Mouse (Mus musculus) heart, embryonic 13.5 days (tissue): ENCODE data around the gene Ppm1h. TPM values are rescaled to one million over a fixed set of nuclear protein-coding genes. Genes with fewer than 3 reads are reported as not detected.

Experiments used
- ATAC-seq: fragments of 200-750 bp; cut with Nextera tagmentation; 2 replicates; pipeline ENCODE4 v1.8.0; 2017; ENCODE audit warnings: moderate TSS enrichment; ENCODE audit not compliant: insufficient number of reproducible peaks, low FRiP score, low TSS enrichment; ENCODE audit errors: extremely low read depth
- H3K27ac ChIP-seq: fragments of 300-500 bp; sonication (generic); replicated peaks from 2 replicates; pipeline ENCODE4 v1.5.1; 2015; ENCODE audit warnings: moderate library complexity, mild to moderate bottlenecking, inconsistent platforms
- H3K27me3 ChIP-seq: fragments of 300-500 bp; sonication (generic); replicated peaks from 2 replicates; pipeline ENCODE4 v1.6.1; 2015; ENCODE audit warnings: mild to moderate bottlenecking, inconsistent platforms
- H3K36me3 ChIP-seq: fragments of 300-500 bp; sonication (generic); 2 replicates; pipeline ENCODE4 v1.6.1; 2015; ENCODE audit warnings: mild to moderate bottlenecking, inconsistent platforms
- H3K4me1 ChIP-seq: fragments of 300-500 bp; sonication (generic); 2 replicates; pipeline ENCODE4 v1.6.1; 2015; ENCODE audit warnings: inconsistent platforms
- H3K4me2 ChIP-seq: fragments of 300-500 bp; sonication (generic); 2 replicates; pipeline ENCODE4 v1.6.1; 2015; ENCODE audit warnings: inconsistent platforms, mild to moderate bottlenecking, moderate library complexity
- H3K4me3 ChIP-seq: fragments of 300-500 bp; sonication (generic); 2 replicates; pipeline ENCODE4 v1.5.1; 2015; ENCODE audit warnings: moderate library complexity, mild to moderate bottlenecking, inconsistent platforms
- H3K9ac ChIP-seq: fragments of 300-500 bp; sonication (generic); 2 replicates; pipeline ENCODE4 v1.6.1; 2015; ENCODE audit warnings: inconsistent platforms, mild to moderate bottlenecking, moderate library complexity
- H3K9me3 ChIP-seq: fragments of 300-500 bp; sonication (generic); 2 replicates; pipeline ENCODE4 v1.6.1; 2016; ENCODE audit warnings: inconsistent platforms
- WGBS: fragments of 180-500 bp; shearing (Covaris S2); methylation state at CpG from one replicate; pipeline ENCODE4 v1.1.7; 2015; ENCODE audit warnings: mixed read lengths; 5-methylcytosine and 5-hydroxymethylcytosine counted together
- polyA plus RNA-seq: library from polyadenylated mRNA; unstranded; fragments of >200 nt; fragmentation: Nextera tagmentation; extraction: Ambion mirVana; gene quantifications from 2 replicates; pipeline ENCODE4 v1.2.1, GENCODE M21; 2015

Ppm1h gene
- polyA plus RNA-seq, 1 experiment from 2014 or later = 3.9 TPM

GRCm38 (mm10) chr10:122747151-122747925, 68.8 kb downstream of the Ppm1h start:
- no peak overlapping the region for H3K4me2 ChIP-seq
- no peaks in the 10 kb centered on the region for H3K27me3 ChIP-seq
- no peaks in the 10 kb centered on the region for H3K36me3 ChIP-seq
- H3K4me3 ChIP-seq = no peak overlapping the region
- H3K27ac ChIP-seq = no peak overlapping the region
- WGBS = 80% methylated on average over 11 of the region's 11 CpGs
- H3K9ac ChIP-seq = no peak overlapping the region
- no peak for ATAC-seq
- peaks cover 4% of the 10 kb centered on the region for H3K9me3 ChIP-seq
- H3K4me1 ChIP-seq = peaks cover 5% of the 10 kb centered on the region

- H3K9ac ChIP-seq = no peak overlapping the region
- no peaks in the 10 kb centered on the region for H3K27me3 ChIP-seq
- no peak overlapping the region for H3K4me2 ChIP-seq
- no peaks in the 10 kb centered on the region for H3K36me3 ChIP-seq
- peaks cover 16% of the 10 kb centered on the region for H3K4me1 ChIP-seq
- WGBS = 73% methylated on average over 4 of the region's 4 CpGs
- no peak for ATAC-seq
- H3K4me3 ChIP-seq = no peak overlapping the region
- H3K9me3 ChIP-seq = peaks cover 4% of the 10 kb centered on the region
- no peak overlapping the region for H3K27ac ChIP-seq
Measured at GRCm38 (mm10) chr10:122748361-122748951, 69.9 kb downstream of the Ppm1h start.

GRCm38 (mm10) chr10:122749071-122749470, 70.5 kb downstream of the Ppm1h start:
- no peak overlapping the region for H3K27ac ChIP-seq
- H3K4me3 ChIP-seq = no peak overlapping the region
- peaks cover 22% of the 10 kb centered on the region for H3K4me1 ChIP-seq
- no peak overlapping the region for H3K4me2 ChIP-seq
- no peaks in the 10 kb centered on the region for H3K27me3 ChIP-seq
- ATAC-seq = no peak
- 78% methylated on average over 12 of the region's 12 CpGs for WGBS
- no peak overlapping the region for H3K9ac ChIP-seq
- no peaks in the 10 kb centered on the region for H3K36me3 ChIP-seq
- H3K9me3 ChIP-seq = peaks cover 4% of the 10 kb centered on the region

- H3K4me1 ChIP-seq = peaks cover 22% of the 10 kb centered on the region
- no peaks in the 10 kb centered on the region for H3K36me3 ChIP-seq
- no peak overlapping the region for H3K4me2 ChIP-seq
- 69% methylated on average over 7 of the region's 7 CpGs for WGBS
- no peak for ATAC-seq
- peaks cover 4% of the 10 kb centered on the region for H3K9me3 ChIP-seq
- no peak overlapping the region for H3K27ac ChIP-seq
- no peak overlapping the region for H3K4me3 ChIP-seq
- no peak overlapping the region for H3K9ac ChIP-seq
- no peaks in the 10 kb centered on the region for H3K27me3 ChIP-seq
Measured at GRCm38 (mm10) chr10:122749876-122750275, 71.3 kb downstream of the Ppm1h start.

GRCm38 (mm10) chr10:122752950-122753923, 74.7 kb downstream of the Ppm1h start:
- Histone ChIP-seq H3K27me3 (no peaks in the 10 kb centered on the region), H3K4me1 (peaks cover 26% of the 10 kb centered on the region), H3K4me2 (peak overlapping the region; percentile 44), H3K9me3 (peaks cover 4% of the 10 kb centered on the region), H3K4me3 (no peak overlapping the region), H3K36me3 (no peaks in the 10 kb centered on the region), H3K27ac (peak overlapping the region; percentile 24), H3K9ac (no peak overlapping the region)
- no peak for ATAC-seq
- WGBS = 43% methylated on average over 17 of the region's 17 CpGs

- no peaks in the 10 kb centered on the region for H3K36me3 ChIP-seq
- peaks cover 23% of the 10 kb centered on the region for H3K4me1 ChIP-seq
- no peak overlapping the region for H3K4me3 ChIP-seq
- WGBS = 49% methylated on average over 2 of the region's 2 CpGs
- no peak for ATAC-seq
- H3K9me3 ChIP-seq = peaks cover 4% of the 10 kb centered on the region
- peak overlapping the region; percentile 44 for H3K4me2 ChIP-seq
- no peak overlapping the region for H3K9ac ChIP-seq
- peak overlapping the region; percentile 24; the same call in 1 of the 2 replicates for H3K27ac ChIP-seq
- H3K27me3 ChIP-seq = no peaks in the 10 kb centered on the region
Measured at GRCm38 (mm10) chr10:122753924-122754307, 75.4 kb downstream of the Ppm1h start.

GRCm38 (mm10) chr10:122754967-122755366, 76.4 kb downstream of the Ppm1h start:
- Histone ChIP-seq H3K4me1 (peaks cover 23% of the 10 kb centered on the region), H3K4me2 (no peak overlapping the region), H3K9ac (no peak overlapping the region), H3K4me3 (no peak overlapping the region), H3K27me3 (no peaks in the 10 kb centered on the region), H3K27ac (no peak overlapping the region), H3K36me3 (no peaks in the 10 kb centered on the region), H3K9me3 (peaks cover 4% of the 10 kb centered on the region)
- no peak for ATAC-seq
- WGBS = 85% methylated on average over 1 of the region's 1 CpGs

- ATAC-seq = no peak
- Histone ChIP-seq H3K36me3 (no peaks in the 10 kb centered on the region), H3K4me3 (no peak overlapping the region), H3K9ac (no peak overlapping the region), H3K27ac (no peak overlapping the region), H3K4me2 (no peak overlapping the region), H3K4me1 (peaks cover 23% of the 10 kb centered on the region), H3K27me3 (no peaks in the 10 kb centered on the region), H3K9me3 (no peaks in the 10 kb centered on the region; the same call in 1 of the 2 replicates)
- WGBS = 30% methylated on average over 7 of the region's 7 CpGs
Measured at GRCm38 (mm10) chr10:122756879-122757530, 78.4 kb downstream of the Ppm1h start.

- Histone ChIP-seq H3K27me3 (no peaks in the 10 kb centered on the region), H3K9me3 (no peaks in the 10 kb centered on the region), H3K9ac (no peak overlapping the region), H3K27ac (no peak overlapping the region), H3K4me2 (no peak overlapping the region), H3K4me1 (peaks cover 19% of the 10 kb centered on the region), H3K4me3 (no peak overlapping the region), H3K36me3 (no peaks in the 10 kb centered on the region)
- WGBS = 75% methylated on average over 12 of the region's 12 CpGs
- no peak for ATAC-seq
Measured at GRCm38 (mm10) chr10:122757727-122758126, 79.2 kb downstream of the Ppm1h start.

- Histone ChIP-seq H3K36me3 (no peaks in the 10 kb centered on the region), H3K9me3 (no peaks in the 10 kb centered on the region), H3K4me2 (no peak overlapping the region), H3K4me1 (peaks cover 17% of the 10 kb centered on the region), H3K4me3 (no peak overlapping the region), H3K9ac (no peak overlapping the region), H3K27me3 (no peaks in the 10 kb centered on the region), H3K27ac (no peak overlapping the region)
- ATAC-seq = no peak
- 63% methylated on average over 4 of the region's 4 CpGs for WGBS
Measured at GRCm38 (mm10) chr10:122758346-122758745, 79.8 kb downstream of the Ppm1h start.

- Histone ChIP-seq H3K9ac (no peak overlapping the region), H3K27ac (no peak overlapping the region), H3K4me1 (peaks cover 16% of the 10 kb centered on the region), H3K27me3 (no peaks in the 10 kb centered on the region), H3K9me3 (no peaks in the 10 kb centered on the region), H3K4me2 (no peak overlapping the region), H3K4me3 (no peak overlapping the region), H3K36me3 (no peaks in the 10 kb centered on the region)
- ATAC-seq = no peak
- 78% methylated on average over 2 of the region's 2 CpGs for WGBS
Measured at GRCm38 (mm10) chr10:122759729-122760128, 81.2 kb downstream of the Ppm1h start.
